Mouse (Mus musculus) gastrocnemius, postnatal 4 days (tissue): ENCODE data around the gene Ift122. TPM values are rescaled to one million over a fixed set of nuclear protein-coding genes. Genes with fewer than 3 reads are reported as not detected.
A peak's percentile ranks its signal among the peaks of the same experiment; 100 is the strongest.

Source experiments
- DNase-seq, 2 experiments: peaks; one replicate each; pipeline ENCODE4 v3.0.0; 2021 to 2022; ENCODE audit warnings: low spot score in 2 of 2, mixed read lengths in 2 of 2
- total RNA-seq, 2 experiments: library from RNA; stranded (reverse); gene quantifications; 2 replicates each; pipeline ENCODE4 v1.2.3; 2021

Ift122 gene
- total RNA-seq, 2 experiments from 2014 or later = 16.7 to 18.6 TPM

DNA sequence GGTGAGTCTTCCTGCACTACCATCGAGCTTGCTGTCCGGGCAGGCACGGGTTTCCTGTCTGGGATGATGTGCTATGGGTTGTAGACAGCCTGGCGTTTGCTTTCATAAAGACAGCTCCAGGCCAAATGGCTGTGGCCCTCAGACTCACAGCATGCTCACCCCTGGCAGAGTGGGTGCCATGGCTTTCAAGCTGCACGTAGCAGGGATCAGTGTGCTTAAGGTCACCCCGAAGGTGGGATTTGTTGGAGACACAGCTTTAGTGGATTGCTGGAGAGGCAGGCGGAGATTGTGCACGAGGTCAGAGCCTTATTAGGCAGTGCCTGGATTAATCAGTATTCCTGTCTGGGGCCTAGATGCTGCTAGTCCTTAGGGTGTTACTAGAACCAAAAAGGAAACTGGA is 37.3 kb downstream of the Ift122 start:
- no peak for DNase-seq

DNA sequence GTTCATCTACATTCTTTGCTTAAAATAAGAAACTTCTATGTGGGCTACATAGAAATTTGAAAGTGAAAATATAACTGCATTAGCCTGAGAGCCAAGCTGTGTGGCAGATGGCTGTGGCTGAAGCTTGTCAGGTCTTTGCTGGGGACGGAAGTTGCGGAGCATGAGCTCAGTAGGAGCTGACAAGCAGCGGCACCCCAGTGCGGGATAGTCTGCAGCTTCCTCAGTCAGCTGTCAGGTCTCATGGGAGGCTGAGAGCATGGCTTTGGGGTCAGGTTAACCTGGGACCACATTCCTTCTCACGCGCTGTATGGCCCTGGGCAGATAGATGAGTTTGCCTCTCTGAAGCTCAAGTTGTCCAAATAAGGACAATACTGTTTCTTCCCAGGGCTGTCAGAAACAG is 37.8 kb downstream of the Ift122 start:
- no peak for DNase-seq

DNA sequence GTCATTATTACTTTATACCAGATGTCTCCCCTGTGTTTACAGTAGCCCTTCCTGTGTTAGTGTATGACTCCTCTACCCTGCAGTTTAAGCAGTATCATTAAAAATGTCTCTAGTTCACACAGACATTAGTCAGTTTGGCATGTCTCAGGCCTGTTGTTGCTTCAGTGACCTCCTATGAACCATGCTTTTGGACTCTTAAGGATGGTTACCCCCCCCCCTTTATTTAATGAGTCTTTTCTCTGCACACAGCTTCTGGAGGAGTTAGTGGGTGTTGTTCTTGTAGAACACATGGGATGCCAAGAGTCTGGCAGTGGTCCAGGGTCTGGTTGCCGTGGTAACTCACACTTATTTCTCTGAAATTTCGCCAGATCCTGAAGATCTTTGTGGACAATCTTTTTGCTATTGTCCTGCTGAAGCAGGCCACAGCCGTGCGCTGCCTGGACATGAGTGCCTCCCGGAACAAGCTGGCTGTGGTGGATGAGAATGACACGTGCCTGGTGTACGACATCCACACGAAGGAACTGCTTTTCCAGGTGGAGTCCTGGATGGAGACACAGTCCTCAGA is 38.3 kb downstream of the Ift122 start:
- DNase-seq = peak in 1 of 2 experiments; percentile 67

DNA sequence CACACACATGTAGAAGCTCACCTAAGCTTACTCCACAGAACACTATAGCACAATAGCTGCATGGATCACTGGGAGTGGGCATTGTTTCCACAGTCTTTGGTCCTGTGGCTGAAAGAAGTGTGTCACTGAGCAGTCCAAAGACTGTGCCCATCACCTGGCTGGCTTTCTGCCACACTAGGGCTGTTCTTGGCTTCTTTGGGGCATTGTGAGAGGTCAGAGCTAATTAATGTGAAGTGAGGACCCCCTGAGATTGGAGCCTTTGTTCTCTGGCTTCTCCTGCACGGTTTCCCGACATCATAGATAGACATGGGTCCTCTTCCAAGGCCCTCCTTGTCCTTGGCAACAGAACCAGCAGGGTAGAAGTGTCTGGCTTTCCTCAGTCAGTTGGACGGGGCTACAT is 39.1 kb downstream of the Ift122 start:
- no peak for DNase-seq

DNA sequence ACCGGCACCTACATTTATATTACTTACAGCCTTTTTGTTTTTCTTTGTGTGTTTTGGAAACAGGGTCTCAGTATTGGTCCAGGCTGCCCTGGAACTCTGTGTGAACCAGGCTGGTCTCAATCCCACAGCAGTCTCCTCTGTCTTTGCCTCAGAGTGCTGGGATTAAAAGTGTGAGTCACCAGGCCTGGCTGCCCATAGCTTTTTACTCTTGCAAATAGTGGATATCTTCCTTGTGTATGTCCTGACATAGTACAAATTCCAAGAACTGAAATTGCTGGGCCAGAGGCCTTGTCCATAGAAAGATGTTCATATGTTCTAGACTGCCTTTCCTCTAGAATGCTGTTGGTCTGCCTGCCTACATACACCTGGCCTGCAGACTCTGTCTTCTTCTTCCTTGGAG is 43.1 kb downstream of the Ift122 start:
- DNase-seq = no peak

DNA sequence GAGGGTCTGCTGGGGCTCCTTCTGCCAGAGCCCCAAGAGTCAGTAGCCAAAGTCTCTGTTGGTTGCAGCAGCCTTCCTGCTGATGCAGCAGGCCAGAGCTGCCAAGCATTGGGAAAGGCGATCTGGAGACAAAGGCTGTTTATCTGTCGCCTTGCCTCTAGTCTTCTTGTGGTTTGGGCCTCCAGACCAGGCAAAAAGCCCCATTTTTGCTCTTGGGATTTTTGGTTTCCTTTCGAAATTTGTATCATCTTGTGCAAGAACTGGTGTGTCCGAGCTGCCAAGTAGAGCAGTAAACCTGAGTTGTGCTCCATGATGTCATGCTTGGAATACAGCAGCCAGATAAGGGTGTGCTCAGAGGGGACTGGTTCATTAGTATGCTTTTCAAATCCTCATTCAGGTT is 43.8 kb downstream of the Ift122 start:
- no peak for DNase-seq

DNA sequence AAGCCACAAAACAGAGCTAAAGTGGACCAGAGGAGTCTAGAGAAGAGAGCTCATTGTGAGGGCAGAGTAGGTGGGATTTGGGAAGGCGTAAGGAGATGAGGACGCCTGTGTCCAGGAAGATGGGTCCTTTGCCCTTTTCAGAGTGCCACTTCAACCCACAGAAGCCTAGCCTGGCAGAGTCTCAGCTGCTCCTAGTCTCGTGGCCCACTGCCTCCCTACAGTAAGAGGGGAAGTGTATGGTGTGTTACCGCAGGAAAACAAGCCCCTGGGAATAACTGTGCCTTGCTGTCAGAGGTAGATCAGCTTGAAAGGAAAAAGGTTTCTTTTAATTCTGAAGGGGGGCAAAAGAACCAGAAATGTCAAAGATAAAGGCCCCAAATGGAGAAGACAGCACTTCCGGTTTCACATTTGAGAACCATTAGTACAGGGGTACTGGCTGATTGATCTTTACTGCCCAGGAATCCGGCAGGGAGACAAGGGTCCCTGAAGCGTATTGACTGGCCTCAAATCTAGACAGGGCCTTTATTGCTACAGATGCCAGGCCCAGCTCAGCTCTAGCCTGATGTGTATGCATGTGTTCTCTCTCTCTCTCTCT is 44.8 kb downstream of the Ift122 start:
- no peak for DNase-seq

DNA sequence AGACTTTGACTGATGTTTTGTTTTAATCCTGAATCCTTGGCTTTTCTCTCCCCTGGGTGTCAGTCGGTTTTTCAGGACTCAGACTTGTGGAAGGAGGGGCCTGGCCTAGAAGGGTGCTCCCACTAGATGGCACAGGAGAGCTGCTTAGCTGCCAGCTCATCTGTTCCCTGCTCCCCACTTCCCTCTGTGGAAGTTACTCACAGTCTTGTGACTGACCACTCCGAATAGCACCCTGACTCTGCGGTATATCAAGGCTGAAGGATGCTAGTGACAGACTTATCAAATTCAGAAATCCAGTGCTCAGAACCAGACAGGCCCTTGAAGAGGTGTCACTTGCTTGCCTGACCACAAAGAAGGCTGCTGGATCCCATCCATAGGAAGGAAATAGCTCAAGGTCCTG is 47.8 kb downstream of the Ift122 start:
- peak in 1 of 2 experiments; percentile 68 for DNase-seq

DNA sequence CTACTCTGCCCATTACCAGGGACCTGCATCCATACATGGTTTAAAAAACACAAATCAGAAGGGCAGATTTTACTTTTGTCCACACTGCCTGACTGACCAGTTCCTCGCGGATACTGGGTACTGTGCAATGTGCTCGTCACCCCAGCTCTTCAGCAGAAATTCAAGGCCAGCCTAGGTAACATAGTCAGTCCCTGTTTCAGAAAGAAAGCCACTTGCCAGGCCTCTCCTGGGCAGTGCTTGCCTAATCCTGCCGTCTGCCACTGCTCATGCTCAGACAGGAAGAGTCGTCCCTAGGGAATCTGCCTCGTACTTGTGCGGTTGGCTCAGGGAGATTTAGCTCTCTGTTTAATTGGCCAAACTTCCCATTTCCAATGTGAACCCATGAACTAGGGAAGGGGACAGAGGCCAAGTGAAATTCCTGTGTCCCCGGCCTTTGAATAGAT is 48.2 kb downstream of the Ift122 start:
- no peak for DNase-seq

DNA sequence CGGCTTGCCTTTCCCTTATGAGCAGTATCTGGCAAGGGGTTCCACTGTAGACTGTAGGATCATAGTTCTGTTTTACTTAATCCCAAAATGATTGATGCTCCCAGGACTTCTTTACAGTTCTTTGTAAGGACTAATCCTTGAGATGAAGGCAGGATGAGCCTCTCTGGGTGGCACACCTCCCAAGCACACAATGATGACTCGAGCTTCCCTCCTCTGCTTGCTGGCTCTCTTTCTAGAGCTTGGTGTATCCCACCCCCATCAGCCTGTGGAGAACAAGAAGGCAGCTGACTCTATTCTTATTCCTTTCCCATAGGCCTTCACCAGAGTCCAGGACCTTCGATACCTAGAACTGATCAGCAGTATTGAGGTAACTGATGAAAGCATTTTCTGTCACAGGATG is 49.3 kb downstream of the Ift122 start:
- no peak for DNase-seq

DNA sequence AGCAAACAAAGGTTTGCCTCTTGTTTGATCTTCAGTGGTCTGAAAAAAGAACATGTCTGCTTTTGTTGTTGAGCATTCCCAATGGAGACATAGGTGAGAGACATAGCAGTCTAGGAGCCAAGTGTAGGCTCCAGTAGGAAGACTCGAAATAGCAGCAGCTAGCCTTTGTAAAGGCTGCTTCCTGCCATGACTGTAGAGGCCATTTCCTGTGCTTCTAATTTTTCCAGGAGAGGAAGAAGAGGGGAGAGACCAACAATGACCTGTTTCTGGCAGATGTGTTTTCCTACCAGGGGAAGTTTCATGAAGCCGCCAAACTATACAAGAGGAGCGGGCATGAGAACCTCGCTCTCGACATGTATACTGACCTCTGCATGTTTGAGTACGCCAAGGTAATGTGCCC is 52.3 kb downstream of the Ift122 start:
- no peak for DNase-seq

DNA sequence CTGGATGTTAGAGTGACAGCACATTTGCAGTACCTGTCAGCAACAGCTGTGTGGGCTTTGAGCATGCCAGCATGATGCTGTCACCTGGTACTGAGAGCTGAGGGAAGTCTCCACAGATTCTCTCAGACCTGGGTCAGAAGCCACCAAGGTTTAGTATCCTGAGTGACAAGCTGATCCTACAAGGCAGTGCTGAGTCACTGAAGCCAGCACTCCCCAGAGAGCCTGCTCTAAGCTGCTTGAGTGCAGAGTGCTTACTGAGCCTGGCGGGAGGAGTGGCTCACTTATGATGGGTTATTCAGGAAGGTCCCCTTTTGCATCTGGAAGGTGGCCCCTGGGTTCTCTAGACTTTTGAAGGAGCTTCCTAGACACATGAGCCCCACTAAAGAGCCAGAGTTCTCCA is 53.2 kb downstream of the Ift122 start:
- DNase-seq = no peak

DNA sequence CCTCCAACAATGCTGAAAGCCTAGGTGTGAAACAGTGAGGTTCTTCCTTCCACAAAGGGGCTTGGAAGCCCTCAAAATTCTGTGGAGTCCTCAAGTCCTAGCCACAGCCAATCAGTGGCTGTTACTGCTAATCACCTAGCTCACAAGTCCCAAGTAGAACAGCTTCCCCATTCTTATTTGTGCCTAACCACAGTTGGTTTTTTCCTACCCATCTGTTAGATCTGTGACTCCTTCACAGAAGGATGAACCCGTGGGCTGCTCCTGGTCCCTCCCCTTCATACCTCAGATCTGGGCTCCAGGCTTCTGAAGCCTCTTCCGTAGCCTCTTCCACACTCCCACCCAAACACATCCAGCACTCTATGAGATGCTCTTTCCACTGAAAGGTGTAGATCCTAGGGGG is 53.6 kb downstream of the Ift122 start:
- DNase-seq = no peak

DNA sequence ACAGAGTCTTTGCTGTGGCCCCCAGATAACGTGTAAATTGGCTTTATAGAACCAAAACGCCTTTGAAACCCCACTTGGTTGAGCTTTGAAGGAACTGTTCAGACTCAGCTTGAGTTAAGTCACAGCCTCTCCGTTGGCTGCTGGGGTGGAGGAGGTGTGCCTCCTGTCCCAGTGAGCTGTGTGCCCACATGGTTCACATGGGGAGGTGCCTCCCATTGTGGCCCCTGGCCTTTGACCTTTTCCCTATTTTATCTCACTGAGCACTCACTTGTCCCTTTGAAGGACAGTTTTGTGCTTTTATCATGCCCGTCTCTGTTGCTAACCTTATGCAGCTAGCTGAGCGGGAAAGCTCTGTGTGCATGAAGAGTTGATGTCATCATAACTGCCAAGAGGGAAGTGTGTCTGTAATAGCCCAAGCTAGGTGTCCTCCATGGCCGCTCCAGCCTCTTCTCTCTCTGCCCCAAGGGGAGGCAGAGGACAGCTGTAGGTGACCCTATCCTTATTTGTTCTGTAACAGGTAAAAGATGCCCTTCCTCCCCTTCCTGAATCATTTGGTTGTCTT is 55.2 kb downstream of the Ift122 start:
- no peak for DNase-seq

DNA sequence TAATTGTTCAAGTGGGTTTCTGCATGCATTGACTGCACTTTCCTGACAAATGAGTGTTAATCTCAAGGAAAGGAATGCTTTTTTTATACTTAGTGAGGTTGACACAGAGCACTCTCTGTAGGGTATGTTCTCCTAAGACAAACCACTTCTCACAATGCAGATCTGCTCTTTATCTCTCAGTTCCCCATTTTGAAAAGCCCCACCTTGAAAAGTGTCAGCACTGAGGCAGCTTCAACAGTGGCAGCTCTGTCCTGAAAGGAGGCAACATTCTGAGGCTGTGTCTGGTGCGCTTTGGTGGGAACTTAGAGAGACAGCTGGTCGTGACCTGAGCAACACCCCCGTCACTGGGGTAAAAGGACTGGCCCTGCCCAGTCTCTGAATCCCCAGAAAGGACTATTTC is 55.8 kb downstream of the Ift122 start:
- DNase-seq = no peak

DNA sequence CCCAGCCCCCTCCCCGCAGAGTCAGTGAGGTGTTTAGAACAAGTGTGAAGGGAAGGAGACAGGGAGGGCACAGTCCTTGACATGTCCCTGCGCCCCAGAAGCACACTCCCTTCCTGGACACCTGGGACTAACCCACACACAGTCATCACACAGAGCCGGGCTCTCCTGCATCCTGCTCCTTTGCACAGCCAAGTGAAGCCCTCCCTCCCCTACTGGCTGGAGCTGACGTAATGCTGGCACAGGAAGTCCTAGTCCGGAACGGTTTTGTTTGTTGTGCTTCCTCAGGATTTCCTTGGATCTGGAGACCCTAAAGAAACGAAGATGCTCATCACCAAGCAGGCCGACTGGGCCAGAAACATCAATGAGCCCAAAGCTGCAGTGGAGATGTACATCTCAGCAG is 56.7 kb downstream of the Ift122 start:
- no peak for DNase-seq

DNA sequence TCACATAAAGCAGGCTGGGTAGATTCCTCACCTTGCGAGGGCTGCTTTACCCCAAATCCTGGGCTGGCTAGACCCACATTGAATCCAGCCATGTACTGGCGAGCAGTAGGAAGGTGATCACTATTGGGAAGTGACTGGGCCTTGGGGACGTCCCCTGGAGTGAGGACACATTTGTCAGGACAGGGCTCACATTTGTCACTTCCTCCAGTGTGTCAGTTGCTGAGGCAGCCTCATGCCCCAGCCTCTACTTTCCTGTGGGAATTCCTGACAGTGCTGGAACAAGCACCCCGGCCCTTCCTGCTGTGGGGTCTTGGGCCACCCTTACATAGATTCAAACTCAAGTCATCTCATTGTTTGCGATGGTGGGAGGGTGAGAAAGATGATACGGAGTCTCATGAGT is 58.5 kb downstream of the Ift122 start:
- DNase-seq = no peak

DNA sequence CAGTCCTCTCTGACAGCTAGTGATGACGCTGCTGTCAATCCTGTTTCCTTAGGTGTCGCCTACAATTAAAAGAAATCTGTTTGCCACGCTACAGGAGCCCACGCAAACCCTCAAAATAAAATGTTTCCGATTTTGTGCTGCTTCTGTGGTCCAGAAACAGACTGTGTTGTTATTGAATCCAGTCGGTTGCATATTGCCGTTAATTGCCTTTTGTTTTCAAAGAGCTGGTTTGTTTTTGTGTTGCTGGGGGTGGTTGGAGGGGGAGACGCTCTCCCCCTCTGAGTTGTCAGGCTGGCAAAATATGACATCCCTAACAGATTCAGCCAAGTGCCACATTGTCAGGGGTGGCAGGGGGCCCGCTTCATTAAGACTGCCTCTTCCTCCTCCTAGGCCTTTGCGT is 60.2 kb downstream of the Ift122 start:
- DNase-seq = no peak

DNA sequence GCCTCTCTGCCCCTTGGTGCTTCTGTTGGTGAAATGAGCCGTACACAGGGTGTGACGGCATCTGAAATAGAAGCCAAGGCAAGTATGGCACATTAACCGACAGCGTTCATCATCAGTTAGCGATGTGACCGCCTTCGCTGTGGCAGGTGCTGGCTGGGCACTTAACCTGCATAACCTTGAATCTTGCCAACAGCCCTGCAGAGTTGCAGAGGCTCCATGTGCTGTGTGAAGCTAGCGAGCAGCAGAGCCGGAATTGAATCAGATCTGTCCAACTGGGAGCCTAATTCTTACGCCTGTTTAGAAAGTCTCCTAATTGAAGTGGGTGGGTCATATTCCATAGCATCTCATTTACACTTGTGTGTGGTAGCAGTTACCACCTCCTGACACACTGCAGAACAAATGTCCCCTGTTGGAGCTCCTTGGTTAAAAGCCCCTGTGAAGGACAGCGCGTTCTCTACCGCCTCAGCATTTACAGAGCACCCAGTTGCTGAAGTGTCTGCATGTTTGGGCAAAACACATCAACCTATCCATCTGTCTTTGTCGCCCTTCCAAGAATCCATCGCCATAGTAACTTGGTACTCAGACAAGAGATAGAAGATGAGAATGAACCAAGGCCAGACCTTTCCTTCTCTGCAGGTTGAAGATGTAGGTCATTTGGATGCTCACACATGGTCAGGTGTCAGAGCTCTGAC is 61.4 kb downstream of the Ift122 start:
- no peak for DNase-seq

DNA sequence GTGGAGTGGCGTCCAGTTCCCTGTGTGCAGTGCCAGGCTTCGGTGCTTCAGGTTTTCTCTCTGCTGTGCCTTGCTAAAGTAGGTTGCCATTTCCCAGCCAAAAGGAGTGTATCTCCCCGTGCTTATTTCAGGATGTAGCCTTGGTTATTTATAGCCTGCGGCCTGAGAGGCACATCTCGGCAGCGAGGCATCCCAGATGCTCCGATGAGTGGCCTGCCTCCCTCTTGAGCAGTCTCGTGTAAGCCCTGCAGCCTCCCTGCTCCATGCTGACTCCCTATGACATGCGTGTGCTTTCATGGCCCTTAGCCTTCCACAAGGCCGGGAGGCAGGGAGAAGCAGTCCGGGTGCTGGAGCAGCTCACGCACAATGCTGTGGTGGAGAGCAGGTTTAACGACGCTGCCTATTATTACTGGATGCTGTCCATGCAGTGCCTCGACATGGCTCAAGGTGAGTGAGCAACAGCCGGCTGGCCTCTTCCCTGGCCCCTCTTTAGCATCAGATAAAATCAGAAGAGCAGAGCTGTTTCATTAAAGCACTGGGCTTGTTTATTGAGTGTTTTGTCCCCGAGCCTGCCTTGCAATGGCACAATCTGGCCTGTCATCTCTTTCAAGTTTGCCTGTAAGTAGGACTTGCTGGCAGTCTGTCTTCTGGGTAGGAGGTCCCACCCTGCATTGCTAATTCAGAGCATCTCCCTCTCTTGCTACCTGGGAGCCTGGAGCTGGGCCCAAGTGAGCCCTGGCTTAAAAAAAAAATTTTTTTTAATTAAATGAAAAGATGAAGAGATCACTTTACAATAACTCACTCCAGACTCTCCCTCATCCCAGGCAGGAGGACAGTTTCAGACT is 62.6 kb downstream of the Ift122 start:
- no peak for DNase-seq

DNA sequence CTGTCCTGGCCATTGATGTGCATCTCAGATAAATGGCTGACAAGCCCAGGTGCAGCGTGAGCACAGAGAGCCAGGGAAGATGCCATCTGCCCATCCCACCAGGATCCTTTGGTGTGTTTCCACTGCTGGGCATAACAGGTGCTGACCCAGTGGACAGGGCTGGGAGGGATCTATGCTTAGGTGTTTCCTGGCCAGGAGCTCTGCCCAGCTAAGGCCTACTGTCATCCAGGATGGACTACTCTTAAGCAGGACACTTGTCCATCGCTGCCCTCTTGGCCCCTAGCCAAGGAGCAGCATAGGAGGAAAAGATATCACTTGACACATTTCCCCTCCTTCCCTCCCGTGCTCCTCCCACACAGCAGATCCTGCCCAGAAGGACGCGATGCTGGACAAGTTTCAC is 63.3 kb downstream of the Ift122 start:
- no peak for DNase-seq

DNA sequence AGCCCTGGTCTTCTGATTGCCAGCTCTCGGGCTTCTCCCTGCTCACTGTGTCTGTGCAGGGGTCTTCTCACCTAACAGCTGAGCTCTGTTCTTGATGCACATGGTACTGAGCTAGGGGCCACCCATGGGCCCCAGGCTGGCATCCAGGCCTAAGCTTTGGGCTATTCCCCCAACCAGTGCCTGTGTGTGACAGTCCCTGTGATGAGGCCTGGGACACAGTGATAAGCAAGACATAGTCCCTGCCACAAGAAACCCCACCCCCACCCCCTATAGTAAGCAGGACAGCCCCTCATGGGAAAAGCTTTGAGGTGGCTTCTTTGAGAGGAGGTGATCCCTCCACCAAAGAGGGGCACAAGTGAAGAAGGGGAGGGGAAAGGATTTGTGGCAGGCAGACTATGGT is 65.3 kb downstream of the Ift122 start:
- no peak for DNase-seq
